Mouse (Mus musculus) frontal cortex, adult 2 months (tissue): ENCODE measurements around the gene Fsd1. TPM values are rescaled to one million over a fixed set of nuclear protein-coding genes. Genes with fewer than 3 reads are reported as not detected.
"Not testable (repeated sequence)": the region's sequence is repeated elsewhere in the genome, so short reads cannot be mapped to it uniquely, and the experiment has no call there.

Source experiments
- DNase-seq, 2 experiments: peaks; one replicate each; pipeline ENCODE4 v3.0.0; 2022; ENCODE audit warnings: low spot score in 1 of 2; ENCODE audit errors: extremely low spot score in 1 of 2
- polyA plus RNA-seq: library from polyadenylated mRNA; depleted of rRNA; stranded (reverse); fragments of >200 nt; gene quantifications from 2 replicates; pipeline ENCODE4 v1.2.3, GENCODE M21; 2012; rRNA removed

Gene Fsd1
- 57.8 and 68.7 TPM in 2 replicates for polyA plus RNA-seq

GRCm38 (mm10) chr17:55986030-55986961, at the start of gene Fsd1:
Gene Fsd1, plus strand, starts transcription at chr17:55986509.
- peak in 1 of 2 experiments; percentile 91 for DNase-seq

- not testable (repeated sequence) for DNase-seq
Measured at GRCm38 (mm10) chr17:55944387-55944865, 41.9 kb upstream of the Fsd1 start.

- DNase-seq, result peak; percentile 96 to 98
Measured at GRCm38 (mm10) chr17:55944866-55945682, 41.2 kb upstream of the Fsd1 start.

- DNase-seq, result peak in 1 of 2 experiments; percentile 21
Measured at GRCm38 (mm10) chr17:55945696-55946095, 40.6 kb upstream of the Fsd1 start.

- DNase-seq, result no peak
Measured at GRCm38 (mm10) chr17:55948647-55949046, 37.7 kb upstream of the Fsd1 start.

- no peak for DNase-seq
Measured at GRCm38 (mm10) chr17:55949400-55949799, 36.9 kb upstream of the Fsd1 start, which contains the start of gene Zfp119b. Gene Zfp119b, minus strand, starts transcription at chr17:55949500.

- DNase-seq, result no peak
Measured at GRCm38 (mm10) chr17:55950601-55951000, 35.7 kb upstream of the Fsd1 start.

GRCm38 (mm10) chr17:55952041-55952440, 34.3 kb upstream of the Fsd1 start:
- no peak for DNase-seq

GRCm38 (mm10) chr17:55952447-55953027, 33.8 kb upstream of the Fsd1 start, which contains the start of gene Ebi3:
Gene Ebi3, plus strand, starts transcription at chr17:55952640.
- DNase-seq, result no peak

- no peak for DNase-seq
Measured at GRCm38 (mm10) chr17:55953751-55954150, 32.6 kb upstream of the Fsd1 start.

GRCm38 (mm10) chr17:55954229-55954628, 32.1 kb upstream of the Fsd1 start:
- DNase-seq, result no peak

- DNase-seq, result peak in 1 of 2 experiments; percentile 84
Measured at GRCm38 (mm10) chr17:55956129-55956528, 30.2 kb upstream of the Fsd1 start.

GRCm38 (mm10) chr17:55956591-55956990, 29.7 kb upstream of the Fsd1 start:
- no peak for DNase-seq

GRCm38 (mm10) chr17:55957168-55957567, 29.1 kb upstream of the Fsd1 start:
- peak in 1 of 2 experiments; percentile 84 for DNase-seq

- DNase-seq, result no peak
Measured at GRCm38 (mm10) chr17:55957726-55958583, 28.4 kb upstream of the Fsd1 start.

- no peak for DNase-seq
Measured at GRCm38 (mm10) chr17:55958584-55958886, 27.8 kb upstream of the Fsd1 start.

GRCm38 (mm10) chr17:55958918-55959728, 27.2 kb upstream of the Fsd1 start, which contains the start of gene Yju2:
Gene Yju2, plus strand, starts transcription at chr17:55959099.
- peak; percentile 93 to 97 for DNase-seq

GRCm38 (mm10) chr17:55959946-55960740, 26.2 kb upstream of the Fsd1 start:
- DNase-seq, result no peak
